Mouse (Mus musculus): Measurements from ENCODE around the gene Nab1.

DNA sequence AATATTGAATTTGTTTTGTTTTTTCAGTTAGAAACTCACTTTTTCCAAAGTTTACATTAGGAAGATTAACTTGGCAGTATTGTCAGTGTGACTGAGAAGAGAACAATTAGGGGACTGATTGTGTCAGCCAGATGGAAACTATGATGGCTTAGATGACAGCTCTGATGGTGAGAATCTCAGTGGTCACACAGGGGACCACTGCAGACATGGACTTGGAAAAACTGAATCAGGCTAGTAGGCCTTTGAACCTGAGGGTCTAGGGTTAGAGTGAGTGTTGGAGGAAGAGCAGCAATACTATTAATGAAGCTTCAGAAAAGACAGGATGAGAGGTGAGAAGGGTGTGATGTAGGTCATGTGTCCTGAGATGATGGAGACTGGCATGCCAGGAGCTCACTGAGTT is 78.9 kb downstream of the Nab1 start:
- no peak for TF ChIP-seq CTCF (IDR thresholded peaks at IDR 0.05; ENCODE audit: control insufficient read depth, insufficient read depth, insufficient read length)
- TF ChIP-seq MYOD1 (IDR thresholded peaks at IDR 0.05; ENCODE audit: control insufficient read depth, insufficient read length, low read depth): no peak

Measured in C2C12 (cell line).